9 mouse cellular contexts compared by ENCODE assay signal in the genomic region with DNA sequence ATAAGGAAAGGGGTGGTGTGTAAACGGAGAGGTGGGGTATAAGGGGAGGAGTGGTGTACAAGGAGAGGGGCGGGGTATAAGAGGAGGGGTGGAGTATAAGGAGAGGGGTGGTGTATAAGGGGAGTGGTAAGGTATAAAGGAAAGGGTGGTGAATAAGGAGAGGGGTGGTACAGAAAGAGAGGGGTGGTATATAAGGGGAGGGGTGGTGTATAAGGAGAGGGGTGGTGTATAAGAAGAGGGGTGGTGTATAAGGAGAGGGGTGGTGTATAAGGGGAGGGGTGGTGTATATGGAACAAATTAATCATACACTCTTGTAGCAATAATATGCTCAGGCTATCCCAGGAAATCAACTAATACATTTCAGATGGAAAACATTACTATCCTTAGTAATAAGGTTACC. TPM values are rescaled to one million over a fixed set of nuclear protein-coding genes. Genes with fewer than 3 reads are reported as not detected.
DNase-seq lines count a peak whose midpoint lies in the region; ATAC-seq and TF ChIP-seq lines count a peak whose summit lies in the region.
"Had no signal": no experiment of that assay in that cellular context is flagged by ENCODE, and none has a peak within 500 bp of the region (broad histone marks: within the 10 kb centered on the region; RNA-seq: fewer than 3 reads in every experiment).

No protein-coding gene starts in this region.

- TF ChIP-seq CTCF in G1E (IDR thresholded peaks at IDR 0.05; ENCODE audit: low read depth, low read length): no peak

- no peaks in the 10 kb centered on the region for H3K27me3 ChIP-seq in heart, embryonic 12.5 days (replicated peaks)
- H3K27me3 ChIP-seq in G1E (ENCODE audit: insufficient read depth, low read length): no peaks in the 10 kb centered on the region
- no peaks in the 10 kb centered on the region for H3K27me3 ChIP-seq in hindbrain, embryonic 13.5 days
- no peaks in the 10 kb centered on the region for H3K27me3 ChIP-seq in midbrain, embryonic 14.5 days (ENCODE audit: control insufficient read depth, insufficient read depth, low read length)

- 33% methylated on average over 2 of the region's 2 CpGs for WGBS in heart, embryonic 12.5 days
- 42% methylated on average over 2 of the region's 2 CpGs for WGBS in hindbrain, embryonic 13.5 days
- WGBS in midbrain, embryonic 14.5 days: 32% methylated on average over 2 of the region's 2 CpGs

- no peaks in the 10 kb centered on the region for H3K4me1 ChIP-seq in heart, embryonic 12.5 days (replicated peaks)
- H3K4me1 ChIP-seq in G1E (ENCODE audit: insufficient read depth, low read depth, low read length): no peaks in the 10 kb centered on the region
- H3K4me1 ChIP-seq in hindbrain, embryonic 13.5 days (replicated peaks): no peaks in the 10 kb centered on the region
- no peaks in the 10 kb centered on the region for H3K4me1 ChIP-seq in midbrain, embryonic 14.5 days (ENCODE audit: control insufficient read depth, insufficient read depth, low read length)

- H3K4me2 ChIP-seq in heart, embryonic 12.5 days: no peak overlapping the region
- no peak overlapping the region for H3K4me2 ChIP-seq in hindbrain, embryonic 13.5 days
- no peak overlapping the region for H3K4me2 ChIP-seq in midbrain, embryonic 14.5 days (ENCODE audit: low read length)

- H3K36me3 ChIP-seq in heart, embryonic 12.5 days: no peaks in the 10 kb centered on the region; the same call in 1 of the 2 replicates
- H3K36me3 ChIP-seq in G1E (replicated peaks): no peaks in the 10 kb centered on the region
- H3K36me3 ChIP-seq in hindbrain, embryonic 13.5 days: no peaks in the 10 kb centered on the region
- H3K36me3 ChIP-seq in midbrain, embryonic 14.5 days (ENCODE audit: control insufficient read depth, insufficient read depth, low read length): no peaks in the 10 kb centered on the region

- ATAC-seq in heart, embryonic 12.5 days (ENCODE audit: insufficient number of reproducible peaks, low FRiP score): peak; percentile 100
- peak; percentile 70 for ATAC-seq in G1E (ENCODE audit: extremely low read depth, insufficient number of reproducible peaks, low FRiP score, poor library complexity, severe bottlenecking)
- ATAC-seq in hindbrain, embryonic 13.5 days (ENCODE audit: low FRiP score): peak; percentile 98
- ATAC-seq in midbrain, embryonic 14.5 days (ENCODE audit: low FRiP score, low TSS enrichment): peak; percentile 97

- no peaks in the 10 kb centered on the region for H3K9me3 ChIP-seq in heart, embryonic 12.5 days (replicated peaks)
- no peaks in the 10 kb centered on the region for H3K9me3 ChIP-seq in G1E (replicated peaks)
- H3K9me3 ChIP-seq in hindbrain, embryonic 13.5 days: no peaks in the 10 kb centered on the region
- H3K9me3 ChIP-seq in midbrain, embryonic 14.5 days (ENCODE audit: control insufficient read depth, low read length): no peaks in the 10 kb centered on the region

- no peak overlapping the region for H3K4me3 ChIP-seq in heart, embryonic 12.5 days
- H3K4me3 ChIP-seq in G1E (ENCODE audit: low read depth, low read length): no peak overlapping the region
- no peak overlapping the region for H3K4me3 ChIP-seq in hindbrain, embryonic 13.5 days
- H3K4me3 ChIP-seq in midbrain, embryonic 14.5 days (replicated peaks; ENCODE audit: low read depth, low read length): no peak overlapping the region

- no peak overlapping the region for H3K9ac ChIP-seq in heart, embryonic 12.5 days
- no peak overlapping the region for H3K9ac ChIP-seq in hindbrain, embryonic 13.5 days
- no peak overlapping the region for H3K9ac ChIP-seq in midbrain, embryonic 14.5 days (replicated peaks; ENCODE audit: low read length)

- DNase-seq in heart, postnatal 4 days: no peak
- DNase-seq in G1E (ENCODE audit: low spot score): no peak
- no peak for DNase-seq in midbrain, embryonic 14.5 days
- DNase-seq in gastrocnemius, adult 8-10 months (ENCODE audit: low spot score in 2 of 2): no peak
- DNase-seq in gastrocnemius, postnatal 4 days (ENCODE audit: low spot score in 2 of 2): no peak
- no peak for DNase-seq in cerebellum, postnatal 14 days
- DNase-seq: cerebellum, adult 2 months had no signal

- H3K27ac ChIP-seq in heart, embryonic 12.5 days (ENCODE audit: poor library complexity, severe bottlenecking): no peak overlapping the region
- H3K27ac ChIP-seq in hindbrain, embryonic 13.5 days: no peak overlapping the region
- H3K27ac ChIP-seq in midbrain, embryonic 14.5 days (replicated peaks; ENCODE audit: low read depth, low read length): no peak overlapping the region

RNA-seq across cellular contexts. Expression of gene Peg10, which starts 15.1 kb away (rescaled TPM):
- 4.1 and 4.2 TPM in 2 replicates for polyA plus RNA-seq in heart, embryonic 12.5 days (2016; fragmentation: Nextera tagmentation; extraction: Ambion mirVana)
- 10 to 100 TPM in 1 of 2 experiments, 1 to 10 TPM in 1; 9.1 to 10.3 TPM for total RNA-seq in heart, postnatal 4 days (2021)
- total RNA-seq in G1E (2014; fragmentation: Nextera tagmentation) (not detected in 2 replicates), G1E (2017) (0.05 and 0.06 TPM in 2 replicates)
- polyA plus RNA-seq in G1E (2012): not detected in 2 replicates
- polyA plus RNA-seq in hindbrain, embryonic 13.5 days (2015; fragmentation: Nextera tagmentation; extraction: Ambion mirVana): 7.3 and 9.0 TPM in 2 replicates
- 9.0 and 13.8 TPM in 2 replicates for polyA plus RNA-seq in midbrain, embryonic 14.5 days (2014; fragmentation: Nextera tagmentation; extraction: Ambion mirVana)
- total RNA-seq in gastrocnemius, adult 8-10 months (2022): 1 to 10 TPM in 2 of 4 experiments, under 1 TPM in 2; 0.94 to 1.2 (median 1.0) TPM
- total RNA-seq in gastrocnemius, postnatal 4 days (2021): 100 to 1,000 TPM; 136 to 193 TPM

RNA-seq across cellular contexts. Expression of gene Sgce, which starts 15.2 kb away (rescaled TPM):
- polyA plus RNA-seq in heart, embryonic 12.5 days (2016; fragmentation: Nextera tagmentation; extraction: Ambion mirVana): 60.6 and 62.2 TPM in 2 replicates
- 10 to 100 TPM; 45.5 to 48.0 TPM for total RNA-seq in heart, postnatal 4 days (2021)
- not detected in 2 replicates for total RNA-seq in G1E (2014; fragmentation: Nextera tagmentation)
- 0.12 and 0.33 TPM in 2 replicates for total RNA-seq in G1E (2017)
- not detected in 2 replicates for polyA plus RNA-seq in G1E (2012)
- polyA plus RNA-seq in hindbrain, embryonic 13.5 days (2015; fragmentation: Nextera tagmentation; extraction: Ambion mirVana): 64.4 and 64.6 TPM in 2 replicates
- polyA plus RNA-seq in midbrain, embryonic 14.5 days (2014; fragmentation: Nextera tagmentation; extraction: Ambion mirVana): 47.3 and 51.0 TPM in 2 replicates
- total RNA-seq in gastrocnemius, adult 8-10 months (2022): 1 to 10 TPM; 5.1 to 8.5 (median 6.9) TPM
- 10 to 100 TPM; 69.7 to 73.5 TPM for total RNA-seq in gastrocnemius, postnatal 4 days (2021)

Comparison
In these comparisons a context has a peak if more than half of its experiments do, and no peak if none do; other contexts are left out.
1. RNA of gene Peg10, which starts 15.1 kb away (total RNA-seq): 136 to 193 TPM in gastrocnemius, postnatal 4 days; 9.1 to 10.3 TPM in heart, postnatal 4 days, 0.94 to 1.2 TPM in gastrocnemius, adult 8-10 months and 0.05 to 0.06 TPM in G1E; every median in the first group is over 10 times any median in the second.
2. RNA of gene Sgce, which starts 15.2 kb away (total RNA-seq): 69.7 to 73.5 TPM in gastrocnemius, postnatal 4 days and 45.5 to 48.0 TPM in heart, postnatal 4 days; 5.1 to 8.5 TPM in gastrocnemius, adult 8-10 months and 0.12 to 0.33 TPM in G1E; every median in the first group is over 4 times any median in the second.
3. Peak in every context shown above with its lines, with median percentiles within 50 percentile points of each other: ATAC-seq.